Mouse (Mus musculus) frontal cortex, postnatal 36 days (tissue): ENCODE measurements around the gene Homer3.
A peak's percentile ranks its signal among the peaks of the same experiment; 100 is the strongest.

Experiments used
- DNase-seq, 2 experiments: peaks; one replicate each; pipeline ENCODE4 v3.0.0; 2022; ENCODE audit warnings: low spot score in 2 of 2

The Homer3 gene

DNA sequence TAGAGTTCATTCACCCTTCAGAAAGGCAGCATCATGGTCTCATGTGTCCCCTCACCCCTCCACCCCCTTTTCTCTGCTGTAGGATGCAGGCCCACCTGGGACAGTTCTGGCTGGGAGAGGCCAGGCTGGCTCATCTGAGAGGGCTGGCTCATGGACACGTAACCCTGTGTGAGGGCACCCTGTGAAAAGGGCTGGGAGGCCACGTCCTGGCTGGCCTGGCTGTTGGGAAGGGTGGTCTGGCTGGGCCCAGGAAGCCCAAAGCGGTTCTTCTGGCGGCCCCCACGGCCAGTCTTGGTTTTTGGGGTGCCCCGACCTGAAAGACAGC, 50.2 kb downstream of the Homer3 start:
- no peak for DNase-seq

DNA sequence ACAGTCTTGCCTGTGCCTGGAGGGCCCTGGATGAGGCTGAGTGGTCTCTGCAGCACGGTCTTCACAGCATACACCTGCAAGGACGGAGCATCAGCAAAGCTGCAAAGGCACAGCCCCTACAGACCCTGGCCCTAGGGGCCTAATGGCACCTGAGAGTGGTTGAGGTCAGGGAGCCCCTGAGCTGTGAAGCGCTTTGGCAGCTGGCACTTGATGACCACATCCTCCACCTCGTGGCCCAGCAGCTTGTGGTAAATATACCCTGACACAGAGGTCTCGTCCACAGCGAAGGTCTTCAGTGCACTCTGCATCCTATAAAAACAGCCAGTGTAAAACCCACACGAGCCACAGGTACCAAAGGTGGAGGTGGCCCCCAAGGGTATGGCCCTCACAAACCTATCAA, 56.3 kb downstream of the Homer3 start:
- DNase-seq = no peak

DNA sequence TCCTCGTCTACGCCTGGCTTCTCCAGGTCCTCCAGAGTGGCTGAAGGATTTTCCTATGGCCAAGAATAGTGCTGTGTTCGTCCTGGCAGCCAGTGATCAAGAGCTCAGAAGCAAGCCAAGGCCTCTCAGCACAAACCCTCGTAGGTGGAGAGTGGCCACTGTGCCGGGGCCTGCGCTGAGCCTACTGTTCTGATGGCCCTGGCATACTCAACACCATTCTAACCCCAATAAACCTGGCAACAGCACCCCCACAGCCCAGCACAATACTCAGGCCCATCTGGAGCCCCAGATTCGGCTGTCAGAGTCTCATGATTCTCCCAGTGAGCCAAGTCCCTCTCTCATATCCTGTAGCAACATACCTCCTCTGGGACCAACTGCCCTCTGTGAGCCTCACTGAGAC, 58.0 kb downstream of the Homer3 start:
- DNase-seq = no peak

DNA sequence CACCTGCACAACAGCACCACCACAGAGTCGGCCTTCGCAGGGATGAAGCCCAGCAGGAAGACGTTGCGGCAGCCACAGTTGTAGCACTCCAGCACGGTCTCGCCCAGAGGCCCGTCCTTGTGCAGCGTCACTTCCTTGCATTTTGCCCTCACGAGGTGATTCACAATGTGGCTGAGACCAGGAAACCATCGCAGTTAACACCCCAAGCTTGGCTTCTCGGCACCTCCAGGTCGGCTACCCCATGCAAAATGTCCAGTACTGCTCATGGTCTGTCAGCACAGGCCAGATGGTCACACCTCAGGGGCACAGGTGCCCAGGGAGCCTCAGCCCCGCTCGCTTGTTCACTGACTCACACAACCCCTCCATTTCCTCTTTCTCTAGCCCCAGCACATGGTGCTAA, 59.4 kb downstream of the Homer3 start:
- no peak for DNase-seq

DNA sequence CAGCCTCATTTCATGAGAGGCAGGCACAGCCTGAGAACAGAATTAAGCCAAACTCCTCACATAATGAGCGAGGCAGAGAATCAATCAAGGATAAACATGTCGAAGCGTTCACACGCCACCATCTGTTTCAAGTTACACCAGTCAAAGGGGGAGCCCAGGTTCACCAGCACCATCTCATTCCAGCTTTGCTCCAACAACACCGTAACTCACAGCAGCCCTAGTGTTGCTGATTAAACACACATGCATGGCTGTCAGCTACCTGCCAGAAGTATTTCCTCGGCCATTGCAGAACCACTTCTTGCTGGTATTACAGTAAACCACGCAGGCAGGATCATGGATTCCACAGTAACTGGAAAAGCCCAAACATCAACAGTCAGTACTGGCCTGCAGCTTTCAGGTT, 60.4 kb downstream of the Homer3 start:
- DNase-seq = no peak

DNA sequence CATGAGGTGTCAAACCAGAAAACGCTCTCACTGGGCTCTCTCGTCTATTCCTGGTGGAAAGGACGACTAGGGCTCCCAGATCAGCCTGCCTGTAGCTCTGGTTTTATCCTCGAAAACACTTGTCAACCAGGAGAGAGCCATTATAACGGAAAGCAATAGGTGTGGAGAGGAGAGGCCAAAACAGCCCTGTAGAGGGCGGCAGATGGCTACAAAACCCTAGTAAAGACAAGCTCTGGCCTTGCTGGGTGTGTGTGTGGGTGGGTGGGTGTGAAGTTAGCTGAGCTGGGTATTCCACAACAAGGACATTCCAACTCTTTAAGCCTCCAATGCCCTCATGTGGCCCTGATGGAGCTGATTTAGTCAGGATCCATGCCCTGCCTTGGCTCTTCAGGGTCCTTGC, 61.1 kb downstream of the Homer3 start:
- peak in 1 of 2 experiments; percentile 68 for DNase-seq
